ENCODE assay signal across 8 mouse cellular contexts in genomic region chr3:36221743-36222682, GRCm38 (mm10). TPM values are rescaled to one million over a fixed set of nuclear protein-coding genes. Genes with fewer than 3 reads are reported as not detected.
DNase-seq lines count a peak whose midpoint lies in the region; ATAC-seq and TF ChIP-seq lines count a peak whose summit lies in the region.
"Had no signal": no experiment of that assay in that cellular context is flagged by ENCODE, and none has a peak within 500 bp of the region (broad histone marks: within the 10 kb centered on the region; RNA-seq: fewer than 3 reads in every experiment).

Gene Qrfpr, minus strand, starts transcription at chr3:36222313.

- TF ChIP-seq POLR2A in olfactory bulb, adult 2 months (IDR thresholded peaks at IDR 0.05; ENCODE audit: insufficient read depth, low read depth, low read length), result no peak

- no peak for TF ChIP-seq CTCF in intestine, postnatal 0 days (IDR thresholded peaks at IDR 0.05; ENCODE audit: low read depth)
- TF ChIP-seq CTCF in olfactory bulb, adult 2 months (IDR thresholded peaks at IDR 0.05; ENCODE audit: insufficient read depth, low read depth, low read length), result no peak

- no peaks in the 10 kb centered on the region for H3K36me3 ChIP-seq in liver, embryonic 12.5 days
- H3K36me3 ChIP-seq in embryonic facial prominence, embryonic 14.5 days (ENCODE audit: control insufficient read depth, insufficient read depth, low read length), result no peaks in the 10 kb centered on the region
- no peaks in the 10 kb centered on the region for H3K36me3 ChIP-seq in intestine, postnatal 0 days (ENCODE audit: control insufficient read depth, insufficient read depth)

- peaks cover 23% of the 10 kb centered on the region for H3K27me3 ChIP-seq in liver, embryonic 12.5 days (replicated peaks)
- H3K27me3 ChIP-seq in embryonic facial prominence, embryonic 14.5 days (replicated peaks; ENCODE audit: control insufficient read depth, insufficient read depth, low read length), result peaks cover 30% of the 10 kb centered on the region
- peaks cover 8% of the 10 kb centered on the region; the same call in 1 of the 2 replicates for H3K27me3 ChIP-seq in intestine, postnatal 0 days (replicated peaks; ENCODE audit: control insufficient read depth, insufficient read depth, low read length)

- no peak for DNase-seq in liver
- DNase-seq in embryonic facial prominence, embryonic 14.5 days (ENCODE audit: low spot score), result peak; percentile 36
- no peak for DNase-seq in gastrocnemius, adult 18-20 months (ENCODE audit: low spot score)
- no peak for DNase-seq in ovary, adult 18-20 months (ENCODE audit: low spot score)

- no peak within 1 kb of the TSS for H3K27ac ChIP-seq in liver, embryonic 12.5 days
- no peak within 1 kb of the TSS for H3K27ac ChIP-seq in embryonic facial prominence, embryonic 14.5 days (replicated peaks; ENCODE audit: low read depth, low read length)
- no peak within 1 kb of the TSS for H3K27ac ChIP-seq in intestine, postnatal 0 days (ENCODE audit: low read depth, low read length)
- no peak within 1 kb of the TSS for H3K27ac ChIP-seq in olfactory bulb, adult 2 months (ENCODE audit: insufficient read depth, low read depth, low read length)

- H3K4me2 ChIP-seq in liver, embryonic 12.5 days, result peak within 1 kb of the TSS; percentile 45
- peak within 1 kb of the TSS; percentile 50 for H3K4me2 ChIP-seq in embryonic facial prominence, embryonic 14.5 days (ENCODE audit: low read depth, low read length)
- peak within 1 kb of the TSS; percentile 30; the same call in 1 of the 2 replicates for H3K4me2 ChIP-seq in intestine, postnatal 0 days (replicated peaks; ENCODE audit: low read depth)

- no peaks in the 10 kb centered on the region for H3K4me1 ChIP-seq in liver, embryonic 12.5 days
- H3K4me1 ChIP-seq in embryonic facial prominence, embryonic 14.5 days (ENCODE audit: control insufficient read depth, insufficient read depth, low read length), result no peaks in the 10 kb centered on the region
- H3K4me1 ChIP-seq in intestine, postnatal 0 days (replicated peaks; ENCODE audit: control insufficient read depth, insufficient read depth, low read length), result no peaks in the 10 kb centered on the region
- H3K4me1 ChIP-seq in olfactory bulb, adult 2 months (ENCODE audit: control insufficient read depth, insufficient read depth, low read length), result peaks cover 6% of the 10 kb centered on the region

- WGBS in liver, embryonic 12.5 days (ENCODE audit: insufficient replicate concordance), result 12% methylated on average over 39 of the region's 39 CpGs
- WGBS in embryonic facial prominence, embryonic 14.5 days, result 7% methylated on average over 37 of the region's 39 CpGs
- WGBS in intestine, postnatal 0 days, result 8% methylated on average over 39 of the region's 39 CpGs
- WGBS in olfactory bulb, adult 2 months, result 6% methylated on average over 39 of the region's 39 CpGs

- H3K4me3 ChIP-seq in liver, embryonic 12.5 days, result 0 out of 2 replicates have a peak within 1 kb of the TSS, but pooled peaks have one; percentile 9
- H3K4me3 ChIP-seq in embryonic facial prominence, embryonic 14.5 days (ENCODE audit: low read depth, low read length), result peak within 1 kb of the TSS; percentile 32
- H3K4me3 ChIP-seq in intestine, postnatal 0 days (ENCODE audit: low read depth, low read length), result no peak within 1 kb of the TSS
- H3K4me3 ChIP-seq in olfactory bulb, adult 2 months (ENCODE audit: insufficient read depth, low read depth, low read length), result peak within 1 kb of the TSS; percentile 38

- H3K9ac ChIP-seq in liver, embryonic 12.5 days, result no peak within 1 kb of the TSS
- no peak within 1 kb of the TSS for H3K9ac ChIP-seq in embryonic facial prominence, embryonic 14.5 days (ENCODE audit: low read depth, low read length)
- no peak within 1 kb of the TSS for H3K9ac ChIP-seq in intestine, postnatal 0 days (ENCODE audit: low read depth, low read length)

- no peaks in the 10 kb centered on the region for H3K9me3 ChIP-seq in liver, embryonic 12.5 days (replicated peaks)
- no peaks in the 10 kb centered on the region for H3K9me3 ChIP-seq in embryonic facial prominence, embryonic 14.5 days (ENCODE audit: control insufficient read depth, low read length)
- H3K9me3 ChIP-seq in intestine, postnatal 0 days (ENCODE audit: control insufficient read depth), result no peaks in the 10 kb centered on the region

- no peak for ATAC-seq in liver, embryonic 12.5 days
- peak; percentile 70; the same call in 1 of the 2 replicates for ATAC-seq in embryonic facial prominence, embryonic 14.5 days (ENCODE audit: low read depth)
- ATAC-seq in intestine, postnatal 0 days, result no peak

RNA-seq across cellular contexts. Expression of gene Qrfpr, which starts in this region (rescaled TPM):
- 0.10 TPM in 1 of 2 replicates, not detected in the other for polyA plus RNA-seq in liver, embryonic 12.5 days (2016; fragmentation: Nextera tagmentation; extraction: Ambion mirVana)
- polyA plus RNA-seq in embryonic facial prominence, embryonic 14.5 days (2014; fragmentation: Nextera tagmentation; extraction: Ambion mirVana), result 0.35 and 0.72 TPM in 2 replicates
- 0.14 and 0.20 TPM in 2 replicates for polyA plus RNA-seq in intestine, postnatal 0 days (2015; fragmentation: Nextera tagmentation; extraction: Ambion mirVana)
- not detected in 2 replicates for polyA plus RNA-seq in olfactory bulb, adult 2 months (2012; ENCODE audit: insufficient read depth, insufficient read length, low replicate concordance, missing spikeins)
- not detected for total RNA-seq in gastrocnemius, adult 18-20 months (2021)
- total RNA-seq: neutrophil, adult 5-6 weeks had no signal

Comparison
In these comparisons a context has a peak if more than half of its experiments do, and no peak if none do; other contexts are left out.
1. Peak in DNase-seq, ATAC-seq, H3K4me3 ChIP-seq and H3K4me2 ChIP-seq in embryonic facial prominence, embryonic 14.5 days; RNA of the gene not detected or under 1 TPM.